Mouse (Mus musculus): Measurements from ENCODE around the gene Pcnx3. TPM values are rescaled to one million over a fixed set of nuclear protein-coding genes. Genes with fewer than 3 reads are reported as not detected.

The Pcnx3 gene
- 22.0 and 22.3 TPM in 2 replicates for polyA plus RNA-seq (2016; fragmentation: Nextera tagmentation; extraction: Ambion mirVana)

- H3K9me3 ChIP-seq (replicated peaks) = no peaks in the 10 kb centered on the region
- under 1% methylated on average over 69 of the region's 69 CpGs for WGBS
- H3K9ac ChIP-seq = peak within 1 kb of the TSS; percentile 98
Observed at GRCm38 (mm10) chr19:5688200-5689087, at the start of gene Pcnx3, which contains the start of gene Map3k11. Gene Pcnx3 (minus strand): TSS chr19:5688908. Gene Map3k11 (plus strand): TSS chr19:5688742.

GRCm38 (mm10) chr19:5734325-5734724, 45.6 kb upstream of the Pcnx3 start:
- no peak overlapping the region for H3K9ac ChIP-seq
- peaks cover 22% of the 10 kb centered on the region for H3K4me1 ChIP-seq (replicated peaks)
- peaks cover 4% of the 10 kb centered on the region; the same call in 1 of the 2 replicates for H3K36me3 ChIP-seq
- no peak for ATAC-seq (ENCODE audit: insufficient number of reproducible peaks, low FRiP score)
- H3K27ac ChIP-seq (ENCODE audit: poor library complexity, severe bottlenecking) = no peak overlapping the region
- H3K4me2 ChIP-seq = no peak overlapping the region
- H3K9me3 ChIP-seq (replicated peaks) = no peaks in the 10 kb centered on the region
- 71% methylated on average over 9 of the region's 9 CpGs for WGBS
- no peak overlapping the region for H3K4me3 ChIP-seq
- peaks cover 26% of the 10 kb centered on the region for H3K27me3 ChIP-seq (replicated peaks)

More at GRCm38 (mm10) chr19:5688200-5689087, at the start of gene Pcnx3, which contains the start of gene Map3k11:
- H3K27ac ChIP-seq (ENCODE audit: poor library complexity, severe bottlenecking) = peak within 1 kb of the TSS; percentile 87
- peaks cover 48% of the 10 kb centered on the region for H3K4me1 ChIP-seq (replicated peaks)
- no peaks in the 10 kb centered on the region for H3K27me3 ChIP-seq (replicated peaks)
- peak; percentile 84 for ATAC-seq (ENCODE audit: insufficient number of reproducible peaks, low FRiP score)
- H3K4me2 ChIP-seq = peak within 1 kb of the TSS; percentile 99
- H3K36me3 ChIP-seq = peaks cover 60% of the 10 kb centered on the region
- peak within 1 kb of the TSS; percentile 84 for H3K4me3 ChIP-seq

GRCm38 (mm10) chr19:5731264-5731978, 42.7 kb upstream of the Pcnx3 start:
- 0 out of 2 replicates have a peak overlapping the region, but pooled peaks have one; percentile 42 for H3K27ac ChIP-seq (ENCODE audit: poor library complexity, severe bottlenecking)

GRCm38 (mm10) chr19:5730314-5731186, 41.8 kb upstream of the Pcnx3 start:
- Histone ChIP-seq H3K9ac (peak overlapping the region; percentile 88), H3K4me1 (replicated peaks) (peaks cover 47% of the 10 kb centered on the region), H3K27ac (ENCODE audit: poor library complexity, severe bottlenecking) (no peak overlapping the region), H3K36me3 (peaks cover 4% of the 10 kb centered on the region; the same call in 1 of the 2 replicates), H3K9me3 (replicated peaks) (no peaks in the 10 kb centered on the region), H3K4me3 (peak overlapping the region; percentile 85), H3K27me3 (replicated peaks) (peaks cover 7% of the 10 kb centered on the region; the same call in 1 of the 2 replicates), H3K4me2 (peak overlapping the region; percentile 98)
- WGBS = 72% methylated on average over 29 of the region's 29 CpGs
- ATAC-seq (ENCODE audit: insufficient number of reproducible peaks, low FRiP score) = no peak

More at GRCm38 (mm10) chr19:5731264-5731978, 42.7 kb upstream of the Pcnx3 start:
- Histone ChIP-seq H3K36me3 (peaks cover 4% of the 10 kb centered on the region; the same call in 1 of the 2 replicates), H3K4me3 (peak overlapping the region; percentile 85), H3K9ac (peak overlapping the region; percentile 88), H3K9me3 (replicated peaks) (no peaks in the 10 kb centered on the region), H3K27me3 (replicated peaks) (peaks cover 14% of the 10 kb centered on the region), H3K4me2 (peak overlapping the region; percentile 98), H3K4me1 (replicated peaks) (peaks cover 45% of the 10 kb centered on the region)
- WGBS = under 1% methylated on average over 47 of the region's 47 CpGs
- peak; percentile 80 for ATAC-seq (ENCODE audit: insufficient number of reproducible peaks, low FRiP score)

- H3K9ac ChIP-seq = peak within 1 kb of the TSS; percentile 89
- no peaks in the 10 kb centered on the region for H3K9me3 ChIP-seq (replicated peaks)
- peak within 1 kb of the TSS; percentile 81 for H3K27ac ChIP-seq (ENCODE audit: poor library complexity, severe bottlenecking)
- H3K4me2 ChIP-seq = peak within 1 kb of the TSS; percentile 98
- H3K36me3 ChIP-seq = peaks cover 4% of the 10 kb centered on the region; the same call in 1 of the 2 replicates
- WGBS = under 1% methylated on average over 37 of the region's 37 CpGs
- peaks cover 58% of the 10 kb centered on the region for H3K4me1 ChIP-seq (replicated peaks)
- peak within 1 kb of the TSS; percentile 85 for H3K4me3 ChIP-seq
- peak; percentile 76 for ATAC-seq (ENCODE audit: insufficient number of reproducible peaks, low FRiP score)
- H3K27me3 ChIP-seq (replicated peaks) = peaks cover 4% of the 10 kb centered on the region; the same call in 1 of the 2 replicates
Observed at GRCm38 (mm10) chr19:5729444-5729815, 40.7 kb upstream of the Pcnx3 start, which contains the start of gene Fam89b. Gene Fam89b (minus strand): TSS chr19:5729653.

- peaks cover 9% of the 10 kb centered on the region for H3K36me3 ChIP-seq
- no peak for ATAC-seq (ENCODE audit: insufficient number of reproducible peaks, low FRiP score)
- WGBS = 9% methylated on average over 37 of the region's 37 CpGs
- H3K4me1 ChIP-seq (replicated peaks) = peaks cover 64% of the 10 kb centered on the region
- H3K9ac ChIP-seq = peak overlapping the region; percentile 89
- peak overlapping the region; percentile 81 for H3K27ac ChIP-seq (ENCODE audit: poor library complexity, severe bottlenecking)
- H3K9me3 ChIP-seq (replicated peaks) = no peaks in the 10 kb centered on the region
- H3K4me2 ChIP-seq = peak overlapping the region; percentile 89
- H3K4me3 ChIP-seq = peak overlapping the region; percentile 80
- no peaks in the 10 kb centered on the region for H3K27me3 ChIP-seq (replicated peaks)
Observed at GRCm38 (mm10) chr19:5728631-5729443, 40.1 kb upstream of the Pcnx3 start.

- Histone ChIP-seq H3K9me3 (replicated peaks) (no peaks in the 10 kb centered on the region), H3K27me3 (replicated peaks) (no peaks in the 10 kb centered on the region), H3K9ac (peak overlapping the region; percentile 48), H3K4me1 (replicated peaks) (peaks cover 75% of the 10 kb centered on the region), H3K36me3 (peaks cover 20% of the 10 kb centered on the region), H3K27ac (ENCODE audit: poor library complexity, severe bottlenecking) (peak overlapping the region; percentile 53; the same call in 1 of the 2 replicates), H3K4me2 (peak overlapping the region; percentile 89), H3K4me3 (peak overlapping the region; percentile 80)
- ATAC-seq (ENCODE audit: insufficient number of reproducible peaks, low FRiP score) = no peak
- 2% methylated on average over 14 of the region's 14 CpGs for WGBS
Observed at GRCm38 (mm10) chr19:5727701-5728100, 39.0 kb upstream of the Pcnx3 start.

- peak overlapping the region; percentile 48 for H3K9ac ChIP-seq
- 59% methylated on average over 15 of the region's 15 CpGs for WGBS
- H3K27ac ChIP-seq (ENCODE audit: poor library complexity, severe bottlenecking) = peak overlapping the region; percentile 53
- H3K27me3 ChIP-seq (replicated peaks) = no peaks in the 10 kb centered on the region
- no peaks in the 10 kb centered on the region for H3K9me3 ChIP-seq (replicated peaks)
- H3K4me3 ChIP-seq = peak overlapping the region; percentile 80
- peaks cover 26% of the 10 kb centered on the region for H3K36me3 ChIP-seq
- H3K4me2 ChIP-seq = peak overlapping the region; percentile 89
- peaks cover 75% of the 10 kb centered on the region for H3K4me1 ChIP-seq (replicated peaks)
- no peak for ATAC-seq (ENCODE audit: insufficient number of reproducible peaks, low FRiP score)
Observed at GRCm38 (mm10) chr19:5726961-5727578, 38.4 kb upstream of the Pcnx3 start.

GRCm38 (mm10) chr19:5725767-5726515, 37.2 kb upstream of the Pcnx3 start, which contains the start of gene Ehbp1l1:
Gene Ehbp1l1 (minus strand): TSS chr19:5726317.
- no peaks in the 10 kb centered on the region for H3K27me3 ChIP-seq (replicated peaks)
- H3K9me3 ChIP-seq (replicated peaks) = no peaks in the 10 kb centered on the region
- peak within 1 kb of the TSS; percentile 97 for H3K27ac ChIP-seq (ENCODE audit: poor library complexity, severe bottlenecking)
- peak; percentile 58 for ATAC-seq (ENCODE audit: insufficient number of reproducible peaks, low FRiP score)
- 3% methylated on average over 49 of the region's 49 CpGs for WGBS
- H3K9ac ChIP-seq = peak within 1 kb of the TSS; percentile 90
- H3K4me3 ChIP-seq = peak within 1 kb of the TSS; percentile 80
- peaks cover 38% of the 10 kb centered on the region for H3K36me3 ChIP-seq
- H3K4me2 ChIP-seq = peak within 1 kb of the TSS; percentile 89
- peaks cover 68% of the 10 kb centered on the region for H3K4me1 ChIP-seq (replicated peaks)

Data from heart, embryonic 12.5 days (tissue).